Mouse (Mus musculus): ENCODE data around the gene Lyrm9.
"Not testable (repeated sequence)": the region's sequence is repeated elsewhere in the genome, so short reads cannot be mapped to it uniquely, and the experiment has no call there.

The Lyrm9 gene

DNA sequence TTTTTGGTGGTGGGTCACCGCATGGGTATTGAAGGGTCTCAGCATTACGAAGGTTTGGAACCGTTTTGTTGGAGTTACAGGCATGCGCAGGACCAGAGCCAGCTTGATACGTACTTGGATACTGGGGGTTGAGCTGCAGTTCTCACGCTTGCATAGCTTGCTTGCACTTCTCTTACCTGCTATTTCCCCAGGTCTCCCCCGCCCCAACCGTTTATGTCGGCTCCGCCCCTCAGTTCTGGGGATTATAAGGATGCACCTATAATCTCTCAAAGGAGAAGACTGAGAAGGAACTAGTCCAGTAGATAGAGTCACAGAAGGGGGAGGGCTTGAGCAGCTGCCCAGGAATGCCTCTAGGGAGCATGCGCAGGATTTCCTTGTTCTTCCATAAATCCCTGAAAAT is 26.1 kb downstream of the Lyrm9 start:
- peak; percentile 51 for DNase-seq

DNA sequence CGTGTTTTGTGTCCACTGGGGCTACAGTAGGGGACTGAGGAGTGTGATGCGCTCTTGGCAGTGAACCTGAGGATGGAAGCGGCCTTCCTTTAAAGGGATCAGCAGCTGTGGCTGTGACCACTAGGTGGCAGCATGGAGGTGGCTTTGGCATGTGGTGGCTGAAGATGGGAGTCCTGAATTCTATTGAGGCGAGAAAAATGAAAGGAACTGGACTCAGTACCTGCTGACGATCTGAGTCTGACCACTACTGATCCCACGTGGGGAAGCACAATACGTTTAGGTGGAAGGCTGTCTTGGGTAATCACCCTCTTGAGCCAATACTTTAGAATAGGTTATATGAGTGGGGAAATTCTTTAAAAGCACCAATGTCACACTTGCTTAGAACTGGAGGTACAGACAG is 29.9 kb downstream of the Lyrm9 start:
- peak; percentile 88 for DNase-seq

DNA sequence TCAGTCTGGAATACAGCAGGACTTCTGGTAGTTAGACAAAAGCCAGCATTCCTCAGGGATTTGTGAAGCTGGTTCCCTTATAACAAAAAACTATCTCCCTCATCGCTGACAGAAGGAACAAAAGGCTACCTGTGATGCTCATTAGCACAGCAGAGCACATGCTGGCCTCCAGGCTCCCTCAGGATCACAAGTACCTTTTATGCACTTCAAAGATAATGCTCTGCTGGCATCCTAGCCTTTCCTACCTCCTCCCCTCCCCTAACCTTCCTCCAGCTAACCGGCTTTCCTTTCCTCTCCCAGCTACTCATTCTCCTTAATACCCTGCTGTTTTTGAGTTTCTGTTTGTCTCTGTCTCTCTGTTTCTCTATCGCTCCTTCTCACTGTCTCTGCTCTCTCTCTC is 31.2 kb downstream of the Lyrm9 start:
- DNase-seq: no peak

DNA sequence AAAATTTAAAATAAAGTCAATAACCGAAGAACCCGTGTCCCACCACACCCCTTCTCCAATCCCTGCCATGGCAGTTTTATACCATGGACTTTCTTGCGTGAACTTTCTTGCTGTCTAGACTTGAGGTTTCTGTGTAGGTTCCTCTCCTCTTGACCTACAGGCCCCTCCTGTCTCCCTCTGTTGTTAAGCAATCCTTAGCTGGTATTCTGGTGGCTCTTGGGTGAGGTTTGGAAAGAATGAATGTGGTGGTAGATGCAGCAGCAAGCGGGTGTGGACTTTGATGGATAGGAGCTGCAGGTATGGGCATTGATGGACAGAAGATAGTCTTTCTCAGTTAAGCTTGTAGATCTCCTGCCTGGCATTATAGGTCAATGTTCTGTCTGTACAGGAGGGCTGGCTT is 37.5 kb downstream of the Lyrm9 start:
- DNase-seq: no peak

DNA sequence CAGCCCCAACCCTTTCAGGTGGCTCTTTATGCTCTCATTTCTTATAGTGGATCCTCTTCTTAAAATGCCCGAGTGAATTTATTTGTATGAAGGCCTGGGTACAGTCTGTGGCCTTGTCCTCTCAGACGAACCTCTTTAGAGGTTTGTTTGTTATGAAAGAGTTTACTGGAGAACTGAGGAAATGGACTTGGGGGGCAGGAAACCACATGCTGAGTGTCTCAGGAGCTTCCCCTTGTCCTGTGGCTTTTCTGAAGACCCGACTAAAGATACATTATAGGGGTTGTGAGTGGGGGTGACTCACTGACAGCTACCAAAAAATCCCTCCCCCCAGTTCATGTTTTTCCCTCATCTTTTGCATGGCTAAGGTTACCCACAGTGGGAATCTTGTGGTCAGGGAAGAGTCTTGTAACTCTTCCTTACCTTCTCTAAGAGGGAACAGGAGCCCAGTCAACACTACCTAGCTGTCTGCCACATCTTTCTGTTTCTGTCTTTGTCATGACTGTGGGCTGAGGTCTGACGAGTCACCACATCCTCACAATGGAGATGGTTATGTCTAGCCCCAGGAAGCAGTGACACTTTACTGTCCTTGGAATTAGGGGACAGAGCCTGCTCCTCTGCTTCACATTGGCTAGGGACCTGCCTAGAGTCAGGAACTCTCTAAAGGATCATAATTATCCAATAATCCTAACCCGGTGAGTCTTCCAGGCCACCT is 38.3 kb downstream of the Lyrm9 start:
- DNase-seq: no peak

DNA sequence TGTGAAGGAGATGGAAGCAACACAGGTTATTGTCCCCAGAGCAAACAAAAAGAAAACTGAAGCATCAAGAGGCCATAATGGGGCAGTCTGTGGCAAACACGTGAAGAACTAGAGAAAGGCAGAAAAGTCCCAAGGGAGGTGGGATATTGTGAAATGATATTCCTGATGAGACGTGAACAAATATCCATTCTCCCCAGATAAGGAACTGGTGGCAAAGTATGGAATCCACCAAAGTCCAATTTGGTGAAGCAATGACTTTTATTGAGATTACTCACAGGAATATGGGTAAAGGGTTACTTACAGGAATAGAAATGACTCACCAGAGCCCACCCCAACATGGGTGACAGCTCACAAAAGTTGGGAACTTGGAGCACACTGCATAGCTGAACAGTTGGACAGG is 38.9 kb downstream of the Lyrm9 start:
- DNase-seq: no peak

DNA sequence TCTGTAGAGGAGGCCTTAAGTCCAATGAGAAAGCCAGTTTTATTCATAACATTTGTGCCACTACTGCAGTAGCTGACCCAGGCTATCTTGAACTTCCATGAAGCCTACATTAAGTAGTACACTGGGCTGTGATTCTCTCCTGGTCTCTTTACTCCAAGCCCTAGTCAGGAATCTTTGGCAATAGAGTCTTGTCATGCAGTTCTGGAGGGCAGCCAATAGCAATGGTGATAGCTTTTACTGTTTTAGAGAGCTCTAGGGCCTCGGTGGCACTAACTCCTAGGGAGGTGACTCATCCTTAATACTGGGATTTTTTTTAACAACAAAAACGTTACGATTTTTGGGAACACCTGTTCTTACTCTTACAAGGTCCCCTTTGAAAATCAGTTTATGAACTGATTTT is 40.1 kb downstream of the Lyrm9 start:
- DNase-seq: no peak

DNA sequence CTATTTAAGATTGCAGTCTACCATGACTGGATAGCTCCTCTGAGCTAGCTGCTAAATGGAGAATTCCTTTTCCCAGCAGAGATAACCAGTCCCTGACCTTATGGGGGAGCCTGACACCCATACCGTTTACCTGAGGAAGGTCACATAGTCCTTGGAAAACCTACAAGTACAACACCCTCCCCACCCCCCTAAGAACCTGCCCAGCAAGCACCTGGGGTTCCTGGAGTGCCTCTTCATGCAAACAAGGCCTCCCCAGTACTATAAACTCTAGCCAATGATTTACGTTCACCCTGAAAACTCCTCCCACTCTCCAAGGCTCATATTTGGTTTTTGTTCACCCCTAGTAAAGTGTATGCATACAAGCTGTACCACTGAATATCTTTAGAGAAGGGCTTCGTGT is 41.3 kb downstream of the Lyrm9 start:
- no peak for DNase-seq

DNA sequence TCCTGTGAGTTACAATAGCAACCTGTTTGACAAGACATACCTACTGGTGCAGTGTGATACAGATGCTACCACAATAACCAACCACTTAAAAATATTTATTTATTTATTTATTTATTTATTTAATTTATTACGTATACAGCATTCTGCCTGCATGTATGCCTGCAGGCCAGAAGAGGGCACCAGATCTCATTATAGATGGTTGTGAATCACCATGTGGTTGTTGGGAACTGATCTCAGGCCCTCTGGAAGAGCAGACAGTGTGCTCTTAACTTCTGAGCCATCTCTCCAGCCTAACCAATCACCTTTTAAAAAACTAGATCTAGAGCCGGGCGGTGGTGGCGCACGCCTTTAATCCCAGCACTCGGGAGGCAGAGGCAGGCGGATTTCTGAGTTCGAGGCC is 42.8 kb downstream of the Lyrm9 start:
- not testable (repeated sequence) for DNase-seq

DNA sequence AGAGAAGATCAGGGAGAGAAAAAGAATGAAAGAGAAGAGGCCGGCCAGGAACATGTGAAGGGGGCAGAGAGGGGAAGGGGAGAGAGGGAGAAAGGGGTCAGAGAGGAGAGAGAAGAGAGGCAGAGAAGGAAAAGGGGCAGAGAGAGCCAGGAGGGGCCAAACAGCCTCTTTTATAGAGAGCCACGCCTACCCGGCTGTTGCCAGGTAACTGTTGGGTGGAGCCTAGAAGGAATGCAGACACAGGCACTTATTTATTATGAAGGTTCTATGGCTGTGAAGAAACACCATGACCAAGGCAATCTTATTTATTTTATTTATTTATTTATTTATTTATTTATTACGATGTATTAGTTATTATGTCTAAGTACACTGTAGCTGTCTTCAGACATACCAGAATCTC is 44.5 kb downstream of the Lyrm9 start:
- no peak for DNase-seq

DNA sequence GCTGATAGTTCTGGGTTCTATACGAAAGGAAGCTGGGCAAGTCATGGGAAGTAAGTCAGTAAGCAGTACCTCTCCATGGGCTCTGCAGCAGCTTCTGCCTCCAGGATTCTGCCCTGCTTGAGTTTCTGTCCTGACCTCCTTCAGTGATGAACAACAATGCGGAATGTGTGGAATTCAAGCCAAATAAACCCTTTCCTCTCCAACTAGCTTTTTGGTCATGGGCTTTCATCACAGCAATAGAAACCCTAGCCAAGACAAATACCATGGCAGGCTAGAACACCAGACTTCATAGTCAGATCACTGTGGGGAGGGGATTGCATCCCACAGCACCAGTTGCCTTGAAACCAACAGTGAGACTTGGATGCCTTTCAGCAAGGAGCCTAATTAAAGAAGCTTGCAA is 46.4 kb downstream of the Lyrm9 start:
- no peak for DNase-seq

DNA sequence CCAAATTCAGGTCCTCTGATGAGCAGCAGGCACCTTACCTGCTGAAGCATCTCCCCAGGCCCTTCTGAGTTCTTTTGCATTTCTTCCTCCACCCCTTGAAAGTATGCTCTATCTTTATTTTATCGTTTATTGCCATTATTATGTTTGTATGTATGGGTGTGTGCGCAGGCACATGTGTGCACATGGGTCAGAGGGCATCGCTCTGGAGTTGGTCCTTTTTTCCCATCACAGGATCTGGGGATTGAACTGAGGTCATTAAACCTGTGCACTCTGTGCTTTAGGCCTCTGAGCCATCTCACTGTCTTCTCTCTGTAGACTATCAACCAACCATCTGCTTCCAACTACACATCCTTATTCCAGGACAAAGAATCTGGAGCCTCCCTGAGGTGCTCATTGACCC is 53.3 kb downstream of the Lyrm9 start:
- DNase-seq: no peak

DNA sequence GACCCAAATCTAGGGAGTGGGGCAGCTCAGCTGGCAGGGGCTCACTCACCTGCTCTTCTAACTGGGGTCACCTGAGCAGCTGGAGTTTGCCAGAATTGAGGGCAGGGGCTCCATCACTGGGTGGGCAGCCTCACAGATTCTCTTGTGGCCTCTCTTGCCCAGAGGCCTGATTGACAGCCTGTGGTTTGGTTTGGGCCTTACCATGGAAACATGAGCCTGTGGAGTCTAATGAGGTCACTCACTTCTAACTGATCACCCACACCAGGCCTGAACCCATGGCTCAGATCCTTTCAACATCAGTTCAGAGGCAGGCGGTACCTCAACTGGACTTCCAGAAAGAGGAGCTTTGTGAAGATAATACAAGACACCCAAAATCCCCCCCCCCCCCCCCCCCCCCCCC is 60.3 kb downstream of the Lyrm9 start:
- no peak for DNase-seq

DNA sequence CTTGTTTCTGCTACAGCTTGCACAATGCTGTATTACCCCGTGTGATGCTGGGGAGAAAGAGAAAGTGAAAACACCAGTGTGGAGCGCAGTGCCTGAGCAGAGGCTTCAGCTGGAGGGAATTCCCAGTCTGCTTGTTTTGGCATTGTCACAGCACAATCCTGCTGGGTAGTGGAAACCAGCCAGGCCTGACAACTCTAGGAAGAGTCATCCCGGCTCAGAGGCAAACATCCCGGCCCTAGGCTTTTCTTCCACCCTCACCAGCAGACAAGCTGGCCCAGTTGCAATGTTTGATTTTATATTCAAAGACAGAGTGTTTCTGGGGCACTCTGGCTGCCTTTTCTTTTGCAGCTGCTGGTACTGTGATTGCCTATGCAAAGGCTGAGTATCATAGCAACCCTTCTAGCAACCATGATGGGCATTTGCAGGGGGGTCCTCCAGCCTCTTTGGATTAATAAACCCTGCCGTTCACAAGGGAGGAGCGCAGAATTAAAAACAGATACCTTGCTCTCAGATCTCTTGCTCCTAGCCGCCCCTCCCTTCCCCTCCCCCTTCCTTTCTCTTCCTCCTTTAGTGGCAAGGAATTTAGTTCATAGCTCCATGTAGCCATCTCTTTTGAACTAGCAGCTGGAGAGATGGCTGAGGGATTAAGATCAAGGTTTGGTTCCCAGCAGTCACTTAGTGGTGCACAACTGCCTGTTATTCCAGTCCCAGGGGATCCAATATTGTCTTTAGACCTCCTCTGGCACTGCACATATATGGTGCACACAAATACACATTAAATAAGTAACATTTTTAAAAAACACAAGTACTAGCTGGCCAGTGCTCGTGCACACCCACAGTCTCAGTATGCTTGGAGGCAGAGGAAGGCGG is 61.0 kb downstream of the Lyrm9 start:
- peak; percentile 16 for DNase-seq

DNA sequence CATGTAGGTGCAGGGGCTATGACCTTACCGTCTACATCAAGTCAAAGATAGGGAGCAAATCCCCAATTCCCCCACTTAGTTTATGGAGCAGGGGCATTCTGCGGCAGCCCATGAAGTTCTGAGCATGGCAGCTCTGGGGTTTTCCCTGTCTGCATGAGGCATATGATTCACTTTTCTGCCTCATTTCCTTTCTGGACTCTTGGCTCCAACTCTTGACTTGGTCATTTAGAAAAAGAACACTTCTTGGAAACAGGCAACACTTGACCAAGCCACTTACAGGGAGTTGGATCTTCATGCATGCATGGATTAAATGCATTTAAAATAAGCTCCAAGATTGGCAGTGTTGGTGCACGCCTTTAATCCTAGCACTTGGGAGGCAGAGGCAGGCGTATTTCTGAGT is 62.8 kb downstream of the Lyrm9 start:
- DNase-seq: no peak

Data from thymus, postnatal 14 days (tissue).